Mouse (Mus musculus) 3T3-L1 (cell line): ENCODE data around the gene Pax2.

Source experiments
- DNase-seq: peaks from one replicate; pipeline ENCODE4 v3.0.0-alpha.2; 2015; ENCODE audit warnings: low read depth, low spot score

Gene Pax2

GRCm38 (mm10) chr19:44755693-44756420 lies at the start of gene Pax2:
Gene Pax2 (plus strand): TSS chr19:44756045.
- peak; percentile 8 for DNase-seq

GRCm38 (mm10) chr19:44708885-44709284 lies 47.0 kb upstream of the Pax2 start:
- peak; percentile 95 for DNase-seq

GRCm38 (mm10) chr19:44716731-44717600 lies 38.9 kb upstream of the Pax2 start:
- no peak for DNase-seq

- no peak for DNase-seq
Measured at GRCm38 (mm10) chr19:44719292-44720193, 36.3 kb upstream of the Pax2 start.

GRCm38 (mm10) chr19:44720194-44720521 lies 35.7 kb upstream of the Pax2 start:
- DNase-seq = no peak

DNA sequence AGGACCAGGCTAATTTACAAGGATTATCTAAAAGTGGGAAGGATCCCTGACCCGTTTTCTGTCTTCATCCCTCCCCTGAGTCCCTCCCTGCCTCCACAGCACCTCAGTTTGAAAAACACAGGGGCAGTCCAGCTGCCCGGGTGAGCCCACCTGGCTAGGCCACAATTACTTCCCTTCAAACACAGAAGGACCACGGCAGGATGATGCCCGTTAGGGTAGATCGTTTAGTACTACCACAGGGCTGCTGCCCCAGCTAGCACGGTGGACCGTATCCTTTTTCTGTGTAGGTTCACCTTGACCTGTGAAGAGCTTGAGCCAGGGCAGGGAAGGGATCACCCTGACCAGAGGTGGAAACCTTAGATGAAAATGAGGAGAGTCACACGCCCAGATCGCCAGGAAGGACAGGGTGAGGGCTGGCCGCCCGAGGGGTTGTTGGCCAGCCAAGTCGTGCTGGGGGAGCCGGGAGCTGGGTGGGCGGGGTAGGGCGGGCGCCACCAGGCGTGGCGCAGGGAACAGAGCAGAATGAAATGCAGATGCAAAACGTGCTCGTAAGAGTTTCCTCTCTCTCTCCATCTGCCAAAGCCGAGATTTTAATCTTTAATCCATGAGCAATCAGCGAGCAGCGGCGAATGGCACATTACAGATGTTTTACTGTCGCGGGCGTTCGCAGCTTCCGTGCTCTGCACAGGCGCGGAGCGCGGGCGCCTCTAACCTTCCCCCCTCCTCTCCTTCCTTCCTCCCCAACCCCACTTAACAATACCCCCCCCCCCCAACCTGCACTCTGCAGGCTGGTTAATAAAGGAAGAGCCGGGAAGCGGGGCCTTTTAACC lies 32.0 kb upstream of the Pax2 start:
- DNase-seq = no peak

- DNase-seq = no peak
Measured at GRCm38 (mm10) chr19:44725951-44726791, 29.7 kb upstream of the Pax2 start.

GRCm38 (mm10) chr19:44734116-44734515 lies 21.7 kb upstream of the Pax2 start:
- DNase-seq = no peak

- DNase-seq = no peak
Measured at GRCm38 (mm10) chr19:44734682-44735081, 21.2 kb upstream of the Pax2 start.

DNA sequence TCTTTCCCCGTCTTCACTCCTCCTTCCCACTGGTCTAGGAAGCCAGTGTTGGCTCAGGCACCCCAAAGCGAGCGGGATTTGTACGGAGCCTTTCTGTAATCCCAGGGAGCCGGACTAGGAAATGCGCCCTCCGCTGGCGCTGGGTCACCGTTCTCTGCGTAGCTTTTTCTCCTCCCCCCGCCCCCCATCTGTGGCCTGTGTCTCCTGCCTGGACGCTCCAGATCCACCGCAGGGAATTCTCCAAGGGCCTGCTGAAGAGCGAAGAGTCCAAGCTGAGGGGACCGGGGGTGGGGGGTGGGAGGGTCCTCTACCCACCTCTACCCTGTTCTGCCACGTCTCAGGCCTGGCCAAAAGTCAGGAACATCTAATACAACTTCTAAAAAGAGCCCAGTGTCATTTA lies 15.5 kb upstream of the Pax2 start:
- no peak for DNase-seq

DNA sequence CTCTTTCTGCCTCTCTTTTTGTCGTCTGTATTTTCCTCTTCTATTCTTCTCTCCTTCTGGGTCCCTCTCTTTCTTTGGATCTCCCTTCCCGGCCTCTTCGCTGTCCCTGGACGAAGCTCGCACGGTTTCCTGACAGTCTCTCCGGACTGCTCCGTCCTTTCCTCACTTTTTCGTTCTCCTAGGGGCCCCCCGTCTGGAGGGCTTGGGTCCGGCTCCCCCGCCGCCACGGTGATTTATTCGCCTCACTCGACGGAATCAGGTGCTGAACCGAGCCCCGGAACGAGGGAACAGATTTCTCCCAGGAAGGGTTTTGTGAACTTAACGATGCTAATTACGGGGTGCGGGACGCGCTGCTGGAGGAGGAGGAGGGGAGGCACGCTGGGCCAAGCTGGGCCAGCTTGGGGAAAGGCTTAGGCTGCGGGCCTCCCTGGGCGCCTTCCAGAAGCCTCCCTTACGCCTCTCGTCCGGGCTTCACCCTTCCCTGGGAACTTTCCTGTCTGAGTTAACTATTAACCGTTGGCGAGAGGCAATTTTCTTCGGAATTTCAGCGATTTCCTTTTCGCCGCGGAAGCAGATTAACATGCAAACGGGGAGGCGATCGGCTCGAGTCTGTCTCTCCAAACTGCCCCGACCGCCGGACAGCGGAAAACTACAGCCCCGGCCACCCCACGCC lies 14.6 kb upstream of the Pax2 start:
- no peak for DNase-seq

DNA sequence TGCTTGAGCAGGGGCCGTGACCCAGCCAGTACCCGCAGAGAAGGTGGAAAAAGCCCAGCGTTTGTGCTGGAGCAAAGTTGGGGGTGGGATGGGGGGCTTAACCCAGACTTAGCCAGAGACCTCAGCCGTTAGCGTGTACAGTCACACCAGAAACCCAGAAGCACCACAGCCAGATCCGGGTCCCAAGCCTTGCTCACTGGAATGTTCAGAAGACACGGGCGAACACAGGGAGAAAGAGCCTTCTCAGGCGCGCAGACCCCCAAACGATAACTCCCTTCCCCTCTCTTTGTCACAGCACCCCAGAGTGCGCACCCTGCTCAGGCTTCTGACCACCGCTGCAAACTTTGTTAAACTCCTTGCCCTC lies 14.1 kb upstream of the Pax2 start:
- DNase-seq = no peak

DNA sequence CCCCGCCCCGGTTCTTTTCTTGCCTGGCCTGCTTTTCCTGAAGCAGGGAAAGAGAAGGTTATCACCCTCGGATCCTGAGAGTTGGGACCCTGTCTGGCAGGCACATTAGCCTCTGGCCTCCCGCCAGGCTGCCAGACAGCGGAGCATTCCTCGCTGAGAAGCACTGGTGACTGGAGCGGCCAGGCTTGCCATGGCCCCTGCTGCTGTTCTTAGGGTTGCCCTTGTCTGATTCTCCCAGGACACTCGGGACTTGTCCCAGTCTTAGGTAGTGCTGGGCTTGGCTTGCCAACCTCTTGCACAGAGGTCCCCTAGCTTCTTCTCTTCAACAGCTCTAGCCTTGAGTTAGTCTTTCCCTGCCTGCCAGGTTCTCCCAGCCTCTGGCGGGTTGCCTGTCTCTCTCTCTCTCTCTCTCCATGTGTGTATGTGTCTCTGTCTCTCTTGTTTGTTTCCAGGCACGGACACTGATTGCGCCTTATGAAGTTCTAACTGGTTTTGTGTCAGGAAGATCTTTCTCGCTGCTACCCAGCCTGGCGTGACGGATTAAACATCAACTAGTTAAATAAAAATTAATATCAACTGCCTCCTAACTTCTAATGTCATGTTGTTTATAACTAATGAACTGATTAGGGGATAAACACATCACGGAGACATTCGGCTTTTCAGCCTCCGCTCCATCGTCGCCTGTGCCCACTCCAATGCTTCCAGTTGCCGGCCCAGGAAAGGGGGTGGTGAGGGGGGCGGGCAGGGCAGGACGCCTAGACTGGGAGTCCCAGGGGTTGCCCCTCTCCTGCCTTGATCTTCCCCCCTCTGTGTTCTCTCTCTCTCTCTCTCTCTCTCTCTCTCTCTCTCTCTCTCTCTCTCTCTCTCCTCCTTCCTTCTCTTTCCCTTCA lies 13.5 kb upstream of the Pax2 start:
- no peak for DNase-seq

GRCm38 (mm10) chr19:44743021-44743415 lies 12.8 kb upstream of the Pax2 start:
- DNase-seq = no peak

- no peak for DNase-seq
Measured at GRCm38 (mm10) chr19:44743961-44744520, 11.8 kb upstream of the Pax2 start.

DNA sequence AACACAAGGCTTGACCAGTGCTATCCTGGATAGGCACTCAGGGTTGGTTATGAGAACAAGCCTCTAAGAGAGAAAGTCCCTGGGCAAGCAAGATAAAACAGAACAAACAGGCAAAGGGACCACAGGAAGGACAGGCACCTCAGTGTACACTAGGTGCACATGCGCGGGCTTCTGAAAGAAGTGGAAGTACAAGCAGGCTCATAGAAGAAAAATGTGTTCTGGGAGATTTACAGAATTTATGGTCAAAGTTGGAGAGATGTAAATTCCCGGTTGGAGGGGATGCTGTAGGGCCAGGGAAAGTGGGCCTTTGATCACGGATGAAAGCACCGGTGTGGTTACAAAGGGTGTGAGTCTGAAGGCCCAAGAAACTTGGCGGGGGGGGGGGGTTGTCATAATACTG lies 10.1 kb upstream of the Pax2 start:
- no peak for DNase-seq

- DNase-seq = no peak
Measured at GRCm38 (mm10) chr19:44746541-44747024, 9.3 kb upstream of the Pax2 start.

- DNase-seq = no peak
Measured at GRCm38 (mm10) chr19:44747471-44747870, 8.4 kb upstream of the Pax2 start.
